Mouse (Mus musculus) midbrain, embryonic 12.5 days (tissue): Measurements from ENCODE around the gene Ttll10. TPM values are rescaled to one million over a fixed set of nuclear protein-coding genes. Genes with fewer than 3 reads are reported as not detected.

ENCODE experiments used
- ATAC-seq: fragments of 200-750 bp; cut with Nextera tagmentation; 2 replicates; pipeline ENCODE4 v1.8.0; 2017; ENCODE audit warnings: low read depth, moderate TSS enrichment, moderate library complexity; ENCODE audit not compliant: low FRiP score
- H3K27ac ChIP-seq: fragments of 300-500 bp; sonication (generic); replicated peaks from 2 replicates; pipeline ENCODE4 v1.5.1; 2016; ENCODE audit warnings: mild to moderate bottlenecking
- H3K27me3 ChIP-seq: fragments of 300-500 bp; sonication (generic); 2 replicates; pipeline ENCODE4 v1.6.1; 2016; ENCODE audit warnings: mild to moderate bottlenecking
- H3K36me3 ChIP-seq: fragments of 300-500 bp; sonication (generic); 2 replicates; pipeline ENCODE4 v1.6.1; 2016
- H3K4me1 ChIP-seq: fragments of 300-500 bp; sonication (generic); 2 replicates; pipeline ENCODE4 v1.6.1; 2016
- H3K4me2 ChIP-seq: fragments of 300-500 bp; sonication (generic); replicated peaks from 2 replicates; pipeline ENCODE4 v1.6.1; 2016; ENCODE audit warnings: mild to moderate bottlenecking, moderate library complexity
- H3K4me3 ChIP-seq: fragments of 300-500 bp; sonication (generic); 2 replicates; pipeline ENCODE4 v1.5.1; 2016; ENCODE audit warnings: mild to moderate bottlenecking
- H3K9ac ChIP-seq: fragments of 300-500 bp; sonication (generic); replicated peaks from 2 replicates; pipeline ENCODE4 v1.6.1; 2016; ENCODE audit warnings: mild to moderate bottlenecking, moderate library complexity
- H3K9me3 ChIP-seq: fragments of 300-500 bp; sonication (generic); 2 replicates; pipeline ENCODE4 v1.6.1; 2016; ENCODE audit warnings: mild to moderate bottlenecking
- WGBS: fragments of 180-500 bp; shearing (Covaris S2); methylation state at CpG from one replicate; pipeline ENCODE4 v1.1.7; 2016; 5-methylcytosine and 5-hydroxymethylcytosine counted together
- polyA plus RNA-seq: library from polyadenylated mRNA; unstranded; fragments of >200 nt; fragmentation: Nextera tagmentation; extraction: Ambion mirVana; gene quantifications from 2 replicates; pipeline ENCODE4 v1.2.1, GENCODE M21; 2016

Gene Ttll10
- polyA plus RNA-seq, 1 experiment from 2014 or later = not detected

DNA sequence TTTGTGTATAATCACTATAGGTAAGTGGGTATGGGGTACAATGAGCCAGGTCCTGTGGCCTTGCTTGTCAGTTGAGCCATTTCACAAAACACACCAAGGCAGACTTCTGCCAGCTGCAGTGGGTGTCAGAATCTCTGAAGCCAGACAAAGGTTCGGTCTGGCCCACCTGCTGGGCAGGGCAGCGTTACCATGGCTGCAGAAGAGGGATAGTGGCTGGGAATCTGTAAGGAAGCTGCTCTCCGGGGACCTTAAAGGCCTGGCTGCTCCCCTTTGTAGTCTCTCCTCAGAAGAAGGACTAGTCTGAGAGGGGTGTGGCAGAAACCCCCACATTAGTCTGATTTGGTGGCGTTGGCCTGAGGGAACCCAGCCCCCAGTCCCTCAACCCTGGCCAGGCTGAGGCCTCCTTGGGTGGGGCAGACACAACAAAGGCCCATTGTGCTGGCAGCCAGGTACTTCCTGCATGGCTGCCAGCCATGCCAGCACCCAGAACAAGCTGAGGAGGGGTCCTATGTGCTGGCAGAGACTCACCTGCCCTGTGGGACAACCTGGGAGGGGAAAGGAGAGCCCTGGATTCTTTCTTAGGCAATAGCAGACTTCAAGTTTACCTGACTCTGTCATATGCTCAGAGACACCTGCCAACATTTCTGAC is 4.8 kb upstream of the Ttll10 start:
- 4% methylated on average over 4 of the region's 4 CpGs for WGBS
- Histone ChIP-seq H3K9me3 (no peaks in the 10 kb centered on the region), H3K27me3 (0 out of 2 replicates have a peak, but pooled peaks cover 3% of the 10 kb centered on the region), H3K4me2 (no peak overlapping the region), H3K27ac (peak overlapping the region; percentile 60), H3K4me3 (no peak overlapping the region), H3K9ac (no peak overlapping the region), H3K36me3 (no peaks in the 10 kb centered on the region), H3K4me1 (peaks cover 10% of the 10 kb centered on the region)
- ATAC-seq = no peak

DNA sequence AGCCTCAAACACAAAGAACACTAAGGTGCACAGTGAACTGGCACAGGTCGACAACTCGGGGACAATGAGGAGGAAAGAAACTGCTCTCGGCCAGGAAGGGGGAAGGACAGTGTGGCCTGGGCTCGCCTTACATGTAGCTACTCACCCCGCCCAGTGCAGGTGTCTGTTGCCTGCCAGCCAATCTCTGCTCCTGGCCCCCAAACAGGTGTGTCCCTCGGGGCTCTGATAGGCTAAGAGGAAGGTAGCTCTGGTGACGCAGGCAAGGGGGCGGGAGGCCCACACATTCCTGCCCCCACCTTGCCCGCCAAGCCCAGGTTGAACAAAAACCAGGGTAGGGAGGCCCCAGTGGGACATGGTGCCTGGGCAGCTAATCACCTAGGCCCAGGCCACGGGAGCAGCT is 499 bp upstream of the Ttll10 start:
- ATAC-seq = no peak
- Histone ChIP-seq H3K36me3 (no peaks in the 10 kb centered on the region), H3K4me1 (peaks cover 10% of the 10 kb centered on the region), H3K27ac (no peak overlapping the region), H3K9ac (no peak overlapping the region), H3K4me2 (no peak overlapping the region), H3K27me3 (no peaks in the 10 kb centered on the region), H3K9me3 (no peaks in the 10 kb centered on the region), H3K4me3 (no peak overlapping the region)
- 37% methylated on average over 10 of the region's 10 CpGs for WGBS

DNA sequence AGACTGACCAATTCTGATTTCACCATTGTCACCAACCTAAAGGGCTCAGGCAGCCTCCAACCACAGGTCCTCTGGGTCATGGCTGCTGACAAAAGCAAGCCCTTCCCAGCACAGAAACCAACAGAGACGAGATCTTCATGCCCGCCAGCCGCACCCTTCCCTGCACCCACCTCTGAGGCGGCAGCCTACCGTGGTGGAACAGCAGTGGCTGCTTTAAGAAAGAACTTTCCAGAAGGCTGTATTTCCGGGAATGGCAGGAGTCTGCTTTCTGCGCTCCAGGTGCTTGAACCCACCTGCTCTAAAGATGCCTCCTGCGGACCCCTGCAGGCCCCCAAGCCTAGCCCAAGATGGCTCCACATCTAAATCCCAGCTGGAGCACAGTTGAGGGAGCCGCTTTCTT is 388 bp downstream of the Ttll10 start:
- 79% methylated on average over 9 of the region's 9 CpGs for WGBS
- H3K36me3 ChIP-seq = no peaks in the 10 kb centered on the region

DNA sequence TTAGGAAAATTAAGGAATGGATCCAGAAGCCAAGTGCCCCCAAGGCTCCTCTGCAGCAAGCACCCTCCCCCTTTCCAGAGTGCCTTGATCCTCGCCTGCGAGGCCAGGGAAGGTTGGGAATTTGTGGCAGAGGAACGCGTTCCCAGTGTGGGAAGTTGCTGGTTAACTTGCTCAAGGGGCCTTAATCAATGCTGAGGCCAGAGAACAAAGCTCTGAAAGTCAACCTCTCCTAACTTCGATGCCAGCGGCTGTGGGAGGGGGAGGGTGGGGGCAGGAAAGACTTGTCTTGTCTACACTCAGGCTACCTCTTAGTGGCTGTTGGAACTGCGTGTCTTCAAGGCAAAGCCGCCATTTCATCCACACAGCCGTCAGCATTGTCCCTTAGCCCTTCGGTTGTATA is 1.5 kb downstream of the Ttll10 start:
- Histone ChIP-seq H3K4me1 (no peaks in the 10 kb centered on the region), H3K9ac (no peak overlapping the region), H3K27me3 (no peaks in the 10 kb centered on the region), H3K9me3 (no peaks in the 10 kb centered on the region), H3K4me2 (no peak overlapping the region), H3K36me3 (no peaks in the 10 kb centered on the region), H3K4me3 (no peak overlapping the region), H3K27ac (no peak overlapping the region)
- WGBS = 70% methylated on average over 10 of the region's 10 CpGs
- no peak for ATAC-seq

More for the DNA sequence above, 388 bp downstream of the Ttll10 start:
- Histone ChIP-seq H3K4me3 (no peak overlapping the region), H3K27me3 (no peaks in the 10 kb centered on the region), H3K9me3 (no peaks in the 10 kb centered on the region), H3K27ac (no peak overlapping the region), H3K9ac (no peak overlapping the region), H3K4me1 (peaks cover 3% of the 10 kb centered on the region), H3K4me2 (no peak overlapping the region)
- ATAC-seq = no peak

DNA sequence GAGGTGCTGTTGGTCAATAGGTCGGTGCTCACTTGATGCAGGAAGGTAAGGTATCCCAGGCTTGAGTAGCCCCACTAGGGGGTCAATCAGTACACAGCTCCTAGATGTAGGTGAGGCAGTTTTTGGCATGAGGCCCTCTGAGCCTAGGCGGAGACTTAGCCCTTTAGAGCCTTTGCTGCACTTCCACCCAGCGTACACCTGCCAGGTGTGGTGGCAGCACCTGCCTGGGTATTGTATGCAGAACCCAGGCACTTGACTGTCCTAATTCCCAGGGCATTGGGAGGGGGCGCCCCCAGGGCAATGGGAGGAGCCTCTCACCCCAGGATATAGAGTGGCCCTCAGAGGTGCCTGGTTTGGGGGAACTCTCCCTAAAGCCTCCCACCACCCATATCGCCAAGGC is 4.0 kb downstream of the Ttll10 start:
- Histone ChIP-seq H3K27me3 (no peaks in the 10 kb centered on the region), H3K9me3 (no peaks in the 10 kb centered on the region), H3K4me2 (no peak overlapping the region), H3K9ac (no peak overlapping the region), H3K4me1 (no peaks in the 10 kb centered on the region), H3K4me3 (no peak overlapping the region), H3K27ac (no peak overlapping the region), H3K36me3 (no peaks in the 10 kb centered on the region)
- ATAC-seq = no peak
- WGBS = 89% methylated on average over 5 of the region's 5 CpGs

DNA sequence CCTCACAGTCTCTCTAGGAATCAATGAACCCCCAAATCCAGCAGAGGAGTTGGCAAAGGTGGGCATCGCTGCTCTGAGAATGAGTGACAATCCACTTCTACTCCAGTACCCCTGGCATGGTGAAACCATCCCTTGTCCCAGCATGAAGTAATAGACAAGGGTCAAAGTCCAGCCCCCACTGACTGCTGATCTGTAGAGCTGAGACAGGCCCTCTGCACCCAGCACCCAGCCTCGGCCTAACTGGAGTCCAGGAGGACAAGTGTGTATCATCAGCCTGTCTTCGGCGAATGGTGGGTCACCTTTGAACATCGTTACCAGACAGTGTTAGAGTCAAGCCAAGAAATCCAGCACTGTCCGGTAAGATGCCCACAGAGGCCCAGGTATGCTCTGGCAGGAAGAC is 4.6 kb downstream of the Ttll10 start:
- H3K9ac ChIP-seq = no peak overlapping the region

DNA sequence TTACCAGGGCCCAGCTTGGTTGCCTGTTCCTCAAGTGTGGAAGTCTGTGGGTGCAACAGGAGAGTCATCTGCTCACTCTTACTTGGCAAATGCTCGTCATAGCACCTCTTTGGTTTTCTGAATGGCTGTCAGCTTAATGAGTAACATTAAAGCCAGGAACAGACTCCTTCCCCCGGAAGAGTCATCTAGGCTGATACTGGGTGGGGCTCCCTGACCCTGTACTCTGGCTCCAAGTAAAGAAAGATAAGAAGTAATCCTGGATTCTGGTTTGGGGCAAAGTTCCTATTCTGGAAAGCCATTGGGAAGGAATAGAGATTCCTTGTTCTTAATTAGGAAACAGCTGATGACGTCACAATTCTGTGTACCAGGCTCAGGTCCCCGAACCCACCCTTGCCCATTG is 5.1 kb downstream of the Ttll10 start:
- no peak for ATAC-seq
- H3K36me3 ChIP-seq = no peaks in the 10 kb centered on the region
- 86% methylated on average over 4 of the region's 4 CpGs for WGBS

More for the DNA sequence above, 4.6 kb downstream of the Ttll10 start:
- Histone ChIP-seq H3K4me1 (no peaks in the 10 kb centered on the region), H3K4me3 (no peak overlapping the region), H3K27ac (no peak overlapping the region), H3K36me3 (no peaks in the 10 kb centered on the region), H3K27me3 (no peaks in the 10 kb centered on the region), H3K9me3 (no peaks in the 10 kb centered on the region), H3K4me2 (no peak overlapping the region)
- ATAC-seq = no peak
- WGBS = 94% methylated on average over 6 of the region's 6 CpGs

DNA sequence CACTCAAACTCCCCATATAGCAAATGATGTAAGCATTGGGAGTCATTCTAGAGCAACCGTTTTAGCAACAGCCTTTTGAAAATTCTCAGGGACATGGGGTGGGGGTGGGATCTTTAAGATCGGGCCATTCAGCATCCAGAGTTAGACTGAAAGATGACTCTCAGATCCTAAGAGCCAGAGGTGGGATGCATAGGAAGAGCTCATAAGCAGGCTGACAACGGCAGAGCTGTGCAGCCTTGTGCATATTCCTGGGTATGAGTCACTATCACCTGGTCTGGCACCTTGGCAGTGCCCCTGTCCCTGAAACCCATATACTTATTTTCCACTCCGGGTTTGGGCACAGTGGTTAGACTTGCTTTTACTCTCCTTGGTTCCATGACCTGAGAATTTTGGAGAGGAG is 6.1 kb downstream of the Ttll10 start:
- ATAC-seq = no peak
- no peaks in the 10 kb centered on the region for H3K36me3 ChIP-seq
- no peak overlapping the region for H3K4me2 ChIP-seq
- no peak overlapping the region for H3K4me3 ChIP-seq
- no peak overlapping the region for H3K9ac ChIP-seq
- H3K27ac ChIP-seq = no peak overlapping the region
- H3K27me3 ChIP-seq = no peaks in the 10 kb centered on the region
- WGBS = 88% methylated on average over 4 of the region's 4 CpGs
- H3K4me1 ChIP-seq = no peaks in the 10 kb centered on the region
- no peaks in the 10 kb centered on the region for H3K9me3 ChIP-seq

More for the DNA sequence above, 5.1 kb downstream of the Ttll10 start:
- H3K9me3 ChIP-seq = no peaks in the 10 kb centered on the region
- H3K4me3 ChIP-seq = no peak overlapping the region
- H3K27ac ChIP-seq = no peak overlapping the region
- no peaks in the 10 kb centered on the region for H3K27me3 ChIP-seq
- no peak overlapping the region for H3K4me2 ChIP-seq
- H3K4me1 ChIP-seq = no peaks in the 10 kb centered on the region
- H3K9ac ChIP-seq = no peak overlapping the region

DNA sequence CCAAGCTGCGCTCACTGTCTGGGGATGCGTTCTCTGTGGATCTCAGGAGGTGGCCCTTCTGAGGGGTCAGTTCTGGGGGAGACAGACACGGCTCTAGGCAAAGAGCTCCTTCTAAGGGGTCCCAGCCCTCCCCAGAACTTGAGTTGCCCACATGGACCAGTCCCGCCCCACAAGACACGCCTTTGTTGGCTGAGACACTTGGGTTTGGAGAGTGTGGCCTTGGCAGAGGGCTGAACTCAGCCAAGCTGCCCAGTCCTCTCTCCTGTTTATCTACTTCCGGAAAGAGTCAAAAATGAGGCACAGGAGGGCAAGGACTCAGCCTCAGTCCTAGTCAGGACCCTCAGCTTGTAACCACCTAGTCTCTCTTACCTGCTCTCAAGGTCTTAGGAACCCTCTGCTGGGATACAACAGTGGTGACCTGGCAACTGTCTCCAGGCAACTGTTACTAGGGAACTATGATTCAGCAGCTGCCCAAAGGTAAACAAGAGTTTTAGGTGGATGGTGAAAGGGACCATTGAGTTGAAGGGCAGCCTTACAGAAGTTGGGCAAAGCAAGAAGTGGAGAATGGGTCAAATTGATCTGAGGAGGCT is 8.7 kb downstream of the Ttll10 start:
- Histone ChIP-seq H3K27ac (no peak overlapping the region), H3K4me2 (no peak overlapping the region), H3K9ac (no peak overlapping the region), H3K9me3 (no peaks in the 10 kb centered on the region), H3K4me3 (no peak overlapping the region), H3K36me3 (no peaks in the 10 kb centered on the region), H3K4me1 (no peaks in the 10 kb centered on the region), H3K27me3 (no peaks in the 10 kb centered on the region)
- ATAC-seq = no peak
- WGBS = 75% methylated on average over 6 of the region's 6 CpGs

DNA sequence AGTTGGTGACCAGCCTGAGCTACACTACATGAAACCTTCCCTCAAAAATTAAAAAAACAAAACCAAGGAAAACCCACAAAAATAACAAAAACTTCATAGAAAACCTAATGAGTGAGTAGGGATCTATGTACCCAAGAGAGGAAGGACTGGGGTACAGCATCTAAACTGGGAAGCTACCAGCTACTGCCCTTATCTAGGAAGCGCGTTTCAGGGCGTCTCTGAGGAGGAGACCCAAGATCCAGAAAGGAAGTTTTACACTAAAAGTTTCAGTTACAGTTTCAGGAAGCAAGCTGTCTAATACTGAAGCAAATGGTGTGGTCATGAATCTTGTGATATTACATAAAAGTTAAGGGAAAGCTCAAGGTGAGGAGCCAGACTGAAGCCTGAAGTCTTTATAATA is 9.4 kb downstream of the Ttll10 start:
- no peak overlapping the region for H3K4me3 ChIP-seq
- H3K27ac ChIP-seq = no peak overlapping the region
- no peaks in the 10 kb centered on the region for H3K27me3 ChIP-seq
- H3K9ac ChIP-seq = no peak overlapping the region
- H3K4me1 ChIP-seq = no peaks in the 10 kb centered on the region
- no peak overlapping the region for H3K4me2 ChIP-seq
- no peak for ATAC-seq
- WGBS = 89% methylated on average over 3 of the region's 3 CpGs
- H3K36me3 ChIP-seq = no peaks in the 10 kb centered on the region
- H3K9me3 ChIP-seq = no peaks in the 10 kb centered on the region

DNA sequence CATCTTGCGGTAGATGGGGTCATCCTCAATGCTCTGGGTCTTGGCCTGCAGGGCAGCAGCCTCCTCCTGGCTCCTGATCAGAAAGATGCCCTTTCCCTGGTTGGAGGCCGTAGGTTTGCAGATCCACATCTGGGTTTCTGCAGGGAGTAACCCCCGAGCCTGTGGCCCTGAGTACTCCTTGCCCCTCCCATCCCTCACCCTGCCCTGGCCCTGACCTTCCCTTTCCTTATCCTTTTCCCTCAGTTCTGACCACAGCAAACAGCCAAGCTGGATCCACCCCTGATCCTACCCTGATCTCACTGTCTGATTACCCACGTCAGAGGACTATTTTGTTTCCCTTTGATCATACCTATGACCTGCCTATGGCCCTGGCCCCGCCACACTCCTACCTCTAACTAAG is 14.5 kb downstream of the Ttll10 start:
- WGBS = 76% methylated on average over 5 of the region's 5 CpGs
- Histone ChIP-seq H3K9me3 (no peaks in the 10 kb centered on the region), H3K27ac (no peak overlapping the region), H3K4me3 (no peak overlapping the region), H3K9ac (no peak overlapping the region), H3K27me3 (no peaks in the 10 kb centered on the region), H3K36me3 (no peaks in the 10 kb centered on the region), H3K4me1 (no peaks in the 10 kb centered on the region), H3K4me2 (no peak overlapping the region)
- ATAC-seq = no peak

DNA sequence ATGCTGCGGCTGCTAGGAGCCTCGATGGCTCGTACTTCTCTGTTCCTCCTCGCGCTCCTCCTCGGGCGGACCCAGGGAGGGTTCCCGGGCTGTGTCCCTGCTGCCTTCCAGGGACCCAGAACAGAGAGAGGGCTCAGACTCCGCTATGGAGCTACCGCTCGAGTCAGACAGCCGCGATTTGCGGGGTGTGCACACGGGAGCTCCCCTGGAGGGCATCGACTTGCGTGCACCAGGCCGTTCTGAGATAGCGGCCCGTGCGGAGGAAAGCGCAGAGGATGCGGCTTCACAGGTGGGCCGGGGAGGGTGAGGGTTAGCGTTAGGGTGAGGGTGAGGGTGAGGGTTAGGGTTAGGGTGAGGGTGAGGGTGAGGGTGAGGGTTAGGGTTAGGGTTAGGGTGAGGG is 24.3 kb downstream of the Ttll10 start:
- Histone ChIP-seq H3K27ac (no peak overlapping the region), H3K36me3 (no peaks in the 10 kb centered on the region), H3K4me2 (peak overlapping the region; percentile 48), H3K27me3 (peaks cover 27% of the 10 kb centered on the region), H3K4me3 (peak overlapping the region; percentile 31), H3K4me1 (peaks cover 32% of the 10 kb centered on the region), H3K9ac (peak overlapping the region; percentile 28; the same call in 1 of the 2 replicates), H3K9me3 (no peaks in the 10 kb centered on the region)
- 5% methylated on average over 25 of the region's 25 CpGs for WGBS
- no peak for ATAC-seq
